Mouse (Mus musculus) G1E (cell line): ENCODE data around the gene Gm45140. TPM values are rescaled to one million over a fixed set of nuclear protein-coding genes. Genes with fewer than 3 reads are reported as not detected.

ENCODE experiments used
- ATAC-seq: 2 replicates; pipeline ENCODE4 v1.8.0; 2016; ENCODE audit warnings: mild to moderate bottlenecking; ENCODE audit not compliant: insufficient number of reproducible peaks, poor library complexity, low FRiP score, severe bottlenecking; ENCODE audit errors: extremely low read depth
- DNase-seq: peaks from one replicate; pipeline ENCODE4 v3.0.0; 2012; ENCODE audit warnings: low spot score
- H3K27me3 ChIP-seq: 2 replicates; pipeline ENCODE4 v1.6.1; 2012; ENCODE audit warnings: mild to moderate bottlenecking, low read length, inconsistent platforms; ENCODE audit not compliant: insufficient read depth
- H3K36me3 ChIP-seq: replicated peaks from 2 replicates; pipeline ENCODE3; 2012; ENCODE audit warnings: mild to moderate bottlenecking, inconsistent platforms
- H3K4me1 ChIP-seq: 2 replicates; pipeline ENCODE4 v1.6.1; 2012; ENCODE audit warnings: low read depth, low read length, inconsistent platforms, mixed read lengths; ENCODE audit not compliant: insufficient read depth
- H3K4me3 ChIP-seq: 2 replicates; pipeline ENCODE4 v1.5.1; 2012; ENCODE audit warnings: low read depth, mild to moderate bottlenecking, inconsistent platforms, low read length, moderate library complexity, mixed read lengths
- H3K9me3 ChIP-seq: replicated peaks from 2 replicates; pipeline ENCODE4 v1.6.1; 2012; ENCODE audit warnings: inconsistent platforms
- CTCF ChIP-seq: IDR thresholded peaks from 2 replicates; pipeline ENCODE4 v1.5.1; 2012; ENCODE audit warnings: low read depth, low read length, inconsistent platforms, mixed read lengths
- GATA1 ChIP-seq: IDR thresholded peaks from 2 replicates; pipeline ENCODE4 v1.6.1; 2012; ENCODE audit warnings: borderline replicate concordance, low read length, inconsistent platforms, mixed read lengths
- GATA2 ChIP-seq: IDR thresholded peaks from 2 replicates; pipeline ENCODE4 v1.6.1; 2012; ENCODE audit warnings: low read depth, low read length, inconsistent platforms, borderline replicate concordance
- POLR2AphosphoS5 ChIP-seq: IDR thresholded peaks from 2 replicates; pipeline ENCODE4 v1.6.1; 2012; ENCODE audit warnings: low read depth, low read length, inconsistent platforms; ENCODE audit not compliant: insufficient replicate concordance
- TAL1 ChIP-seq: conservative IDR thresholded peaks from 2 replicates; pipeline ENCODE4 v1.6.1; 2012; ENCODE audit warnings: low read depth, low read length, inconsistent platforms, mixed read lengths
- polyA plus RNA-seq: library from polyadenylated mRNA; stranded (reverse); fragments of >175 nt; gene quantifications from 2 replicates; pipeline ENCODE4 v1.2.3, GENCODE M21; 2012
- total RNA-seq, 2 experiments: library from RNA; stranded (forward) in 1 of 2; stranded (reverse) in 1 of 2; fragments of 200-1000 nt in 1 of 2; fragments of >200 nt in 1 of 2; fragmentation: Nextera tagmentation in 1 of 2; gene quantifications; 2 replicates each; pipeline ENCODE4 v1.2.3; 2014 to 2017

Gm45140 gene
- total and polyA plus RNA-seq, 3 experiments, result 10.5 to 19.5 (median 13.8) TPM

DNA sequence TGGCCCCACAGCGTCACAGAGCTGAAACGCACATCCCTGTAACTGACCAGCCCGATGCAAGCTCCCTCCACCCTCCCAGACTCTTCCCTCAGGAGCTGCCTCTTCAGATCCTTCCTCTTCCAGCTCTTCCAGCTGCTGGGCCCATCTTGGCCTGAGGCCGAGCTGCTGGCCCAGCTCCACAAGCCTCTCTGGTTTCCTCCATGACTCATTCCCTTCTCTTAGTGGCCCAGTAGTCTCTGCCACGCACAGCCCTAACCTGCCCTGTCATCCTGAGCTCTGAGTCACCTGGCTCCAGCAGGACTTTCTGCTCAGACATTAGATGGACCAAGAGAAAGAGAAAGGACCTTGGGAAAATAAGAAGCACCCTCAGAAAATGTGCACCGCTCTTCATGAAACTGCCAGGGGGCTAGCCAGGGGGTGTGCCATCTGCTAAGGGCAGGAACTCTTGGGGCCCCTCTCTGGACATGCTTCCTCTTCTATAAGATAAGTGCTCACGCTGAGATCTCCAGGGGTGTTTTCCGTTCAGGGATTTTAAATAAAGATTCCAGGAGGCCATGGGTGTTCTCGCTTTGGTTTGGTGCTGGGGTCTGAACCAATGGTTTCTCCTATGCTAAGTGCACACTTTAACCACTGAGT lies 33.4 kb upstream of the Gm45140 start:
- Histone ChIP-seq H3K36me3 (no peaks in the 10 kb centered on the region), H3K4me3 (peak overlapping the region; percentile 49; the same call in 1 of the 2 replicates), H3K9me3 (peaks cover under 1% of the 10 kb centered on the region; the same call in 1 of the 2 replicates), H3K4me1 (peaks cover 51% of the 10 kb centered on the region), H3K27me3 (0 out of 2 replicates have a peak, but pooled peaks cover 3% of the 10 kb centered on the region)
- no peak for TF ChIP-seq GATA2
- peak; percentile 22; the same call in 1 of the 2 replicates for ATAC-seq
- no peak for DNase-seq

DNA sequence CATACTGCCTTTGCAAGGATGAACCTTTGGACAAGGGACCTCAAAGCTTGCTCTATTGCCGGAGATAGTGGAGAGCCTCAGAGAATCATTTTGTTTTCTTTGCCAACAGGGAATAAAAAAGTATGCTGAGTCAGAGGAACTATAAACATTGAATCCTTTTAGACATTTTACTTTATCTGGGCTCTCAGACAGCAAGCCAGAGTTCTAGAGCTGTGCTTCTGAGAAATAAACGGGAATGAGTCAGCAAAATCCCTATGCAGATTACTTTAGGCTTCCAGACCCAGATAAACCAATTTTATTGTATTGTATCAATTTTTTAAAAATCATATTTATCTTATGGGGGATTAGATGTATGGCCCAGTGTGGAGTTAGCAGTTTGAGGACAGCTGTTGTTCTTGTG lies 31.7 kb upstream of the Gm45140 start:
- DNase-seq (peak; percentile 40), ATAC-seq (peak; percentile 22; the same call in 1 of the 2 replicates)
- H3K9me3 ChIP-seq, result no peaks in the 10 kb centered on the region
- TF ChIP-seq GATA1, result no peak
- TF ChIP-seq CTCF, result no peak
- no peak for TF ChIP-seq GATA2
- no peak for TF ChIP-seq POLR2AphosphoS5
- TF ChIP-seq TAL1, result no peak
- H3K4me3 ChIP-seq, result peak overlapping the region; percentile 52; the same call in 1 of the 2 replicates
- H3K27me3 ChIP-seq, result no peaks in the 10 kb centered on the region
- H3K36me3 ChIP-seq, result no peaks in the 10 kb centered on the region
- peaks cover 50% of the 10 kb centered on the region for H3K4me1 ChIP-seq

DNA sequence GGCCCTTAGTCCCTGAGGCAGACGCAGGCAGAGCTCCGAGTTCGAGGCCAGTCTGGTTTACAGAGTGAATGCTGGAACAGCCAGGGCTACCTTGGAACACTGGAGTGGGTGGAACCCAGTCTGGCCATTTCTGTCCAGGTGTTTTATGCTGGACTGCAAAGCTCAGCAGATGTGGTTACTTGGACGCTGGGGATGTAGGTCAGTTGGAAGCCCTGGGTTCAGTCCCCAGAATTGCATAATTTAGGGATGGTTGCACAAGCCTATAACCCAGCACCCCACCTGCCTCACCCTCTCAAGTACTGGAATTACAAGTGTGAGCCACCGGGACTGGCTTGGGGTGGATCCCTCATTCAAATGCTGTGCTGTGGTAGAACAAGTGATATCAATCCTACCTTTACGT lies 30.6 kb upstream of the Gm45140 start:
- no peaks in the 10 kb centered on the region; the same call in 1 of the 2 replicates for H3K27me3 ChIP-seq
- no peak overlapping the region for H3K4me3 ChIP-seq
- H3K36me3 ChIP-seq, result no peaks in the 10 kb centered on the region
- ATAC-seq (no peak), DNase-seq (no peak)
- no peaks in the 10 kb centered on the region for H3K9me3 ChIP-seq
- TF ChIP-seq GATA2, result no peak
- TF ChIP-seq CTCF, result no peak
- TF ChIP-seq POLR2AphosphoS5, result no peak
- TF ChIP-seq TAL1, result no peak
- no peak for TF ChIP-seq GATA1
- H3K4me1 ChIP-seq, result peaks cover 51% of the 10 kb centered on the region

- Histone ChIP-seq H3K9me3 (no peaks in the 10 kb centered on the region), H3K4me1 (peaks cover 18% of the 10 kb centered on the region), H3K27me3 (peaks cover 13% of the 10 kb centered on the region), H3K4me3 (no peak overlapping the region), H3K36me3 (no peaks in the 10 kb centered on the region)
- no peak for DNase-seq
- TF ChIP-seq POLR2AphosphoS5 (no peak), GATA2 (no peak)
- no peak for ATAC-seq
Observed at GRCm38 (mm10) chr6:87857071-87857470, 21.5 kb upstream of the Gm45140 start.

- no peak for ATAC-seq
- peaks cover 32% of the 10 kb centered on the region for H3K4me1 ChIP-seq
- H3K4me3 ChIP-seq, result no peak overlapping the region
Observed at GRCm38 (mm10) chr6:87853446-87853845, 17.9 kb upstream of the Gm45140 start.

GRCm38 (mm10) chr6:87851871-87852270 lies 16.3 kb upstream of the Gm45140 start:
- Histone ChIP-seq H3K36me3 (peaks cover 21% of the 10 kb centered on the region), H3K4me1 (peaks cover 45% of the 10 kb centered on the region), H3K4me3 (no peak overlapping the region), H3K27me3 (peaks cover 2% of the 10 kb centered on the region; the same call in 1 of the 2 replicates), H3K9me3 (no peaks in the 10 kb centered on the region)
- DNase-seq, result no peak
- TF ChIP-seq TAL1 (no peak), GATA1 (no peak), CTCF (no peak), POLR2AphosphoS5 (no peak), GATA2 (no peak)
- ATAC-seq, result no peak

More at GRCm38 (mm10) chr6:87853446-87853845, 17.9 kb upstream of the Gm45140 start:
- peaks cover 6% of the 10 kb centered on the region for H3K36me3 ChIP-seq
- no peak for DNase-seq
- peaks cover 11% of the 10 kb centered on the region for H3K27me3 ChIP-seq
- TF ChIP-seq GATA2, result no peak
- TF ChIP-seq CTCF, result no peak
- no peak for TF ChIP-seq GATA1
- no peak for TF ChIP-seq POLR2AphosphoS5
- TF ChIP-seq TAL1, result no peak
- H3K9me3 ChIP-seq, result no peaks in the 10 kb centered on the region
